Mouse (Mus musculus) midbrain, embryonic 14.5 days (tissue): ENCODE results near the gene Zcchc18. TPM values are rescaled to one million over a fixed set of nuclear protein-coding genes. Genes with fewer than 3 reads are reported as not detected.

Experiments used
- ATAC-seq: fragments of 200-750 bp; cut with Nextera tagmentation; 2 replicates; pipeline ENCODE4 v1.8.0; 2017; ENCODE audit warnings: moderate number of reproducible peaks, moderate library complexity; ENCODE audit not compliant: low FRiP score, low TSS enrichment
- DNase-seq: peaks from one replicate; pipeline ENCODE4 v3.0.0-alpha.2; 2015
- H3K27ac ChIP-seq: fragments of 300-500 bp; sonication (generic); replicated peaks from 2 replicates; pipeline ENCODE4 v1.5.1; 2014; ENCODE audit warnings: mild to moderate bottlenecking, low read depth, low read length, moderate library complexity
- H3K27me3 ChIP-seq: fragments of 300-500 bp; sonication (generic); 2 replicates; pipeline ENCODE4 v1.6.1; 2014; ENCODE audit warnings: low read length, control low read depth, mixed read lengths; ENCODE audit not compliant: control insufficient read depth, insufficient read depth
- H3K36me3 ChIP-seq: fragments of 300-500 bp; sonication (generic); 2 replicates; pipeline ENCODE4 v1.6.1; 2014; ENCODE audit warnings: low read length, control low read depth; ENCODE audit not compliant: control insufficient read depth, insufficient read depth
- H3K4me1 ChIP-seq: fragments of 300-500 bp; sonication (generic); 2 replicates; pipeline ENCODE4 v1.6.1; 2014; ENCODE audit warnings: mild to moderate bottlenecking, antibody characterized with exemption, low read length, control low read depth; ENCODE audit not compliant: control insufficient read depth, insufficient read depth
- H3K4me2 ChIP-seq: fragments of 300-500 bp; sonication (generic); 2 replicates; pipeline ENCODE4 v1.6.1; 2014; ENCODE audit warnings: mild to moderate bottlenecking, low read length, moderate library complexity
- H3K4me3 ChIP-seq: fragments of 300-500 bp; sonication (generic); replicated peaks from 2 replicates; pipeline ENCODE4 v1.5.1; 2014; ENCODE audit warnings: low read depth, low read length
- H3K9ac ChIP-seq: fragments of 300-500 bp; sonication (generic); replicated peaks from 2 replicates; pipeline ENCODE4 v1.6.1; 2014; ENCODE audit warnings: mild to moderate bottlenecking, low read length, moderate library complexity
- H3K9me3 ChIP-seq: fragments of 300-500 bp; sonication (generic); 2 replicates; pipeline ENCODE4 v1.6.1; 2016; ENCODE audit warnings: low read length, control low read depth, mixed read lengths; ENCODE audit not compliant: control insufficient read depth
- WGBS: fragments of 180-500 bp; shearing (Covaris S2); extraction: QIAGEN DNeasy Blood & Tissue Kit; methylation state at CpG from one replicate; pipeline ENCODE4 v1.1.7; 2014; 5-methylcytosine and 5-hydroxymethylcytosine counted together
- polyA plus RNA-seq: library from polyadenylated mRNA; unstranded; fragments of >200 nt; fragmentation: Nextera tagmentation; extraction: Ambion mirVana; gene quantifications from 2 replicates; pipeline ENCODE4 v1.2.1, GENCODE M21; 2014

Gene Zcchc18
- polyA plus RNA-seq, 1 experiment from 2014 or later: 316 TPM

DNA sequence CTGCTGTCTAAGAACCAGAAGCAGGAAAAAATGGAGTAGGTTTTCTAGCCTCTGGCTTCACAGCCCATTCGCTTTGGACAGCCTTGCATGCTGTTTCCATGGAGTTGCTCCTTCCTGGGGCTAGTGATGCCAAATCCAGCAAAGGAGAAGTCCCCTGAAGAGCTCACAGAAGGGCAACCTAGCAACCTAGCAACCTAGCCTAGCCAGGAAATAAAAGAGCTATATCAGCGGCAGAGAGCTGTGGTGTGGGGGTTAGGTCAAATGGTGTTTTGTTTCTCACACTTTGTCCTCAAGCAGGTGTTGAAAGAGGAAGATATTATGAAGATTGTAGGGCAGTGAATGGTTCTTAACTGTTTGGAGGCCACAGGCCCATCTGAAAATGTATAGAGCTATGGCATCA lies 1.7 kb upstream of the Zcchc18 start:
- Histone ChIP-seq H3K9ac (no peak overlapping the region), H3K36me3 (no peaks in the 10 kb centered on the region), H3K4me2 (peak overlapping the region; percentile 52), H3K9me3 (no peaks in the 10 kb centered on the region), H3K4me3 (no peak overlapping the region), H3K4me1 (peaks cover 8% of the 10 kb centered on the region; the same call in 1 of the 2 replicates), H3K27me3 (no peaks in the 10 kb centered on the region), H3K27ac (no peak overlapping the region)
- WGBS: 44% methylated on average over 2 of the region's 2 CpGs
- DNase-seq (peak; percentile 3), ATAC-seq (no peak)

DNA sequence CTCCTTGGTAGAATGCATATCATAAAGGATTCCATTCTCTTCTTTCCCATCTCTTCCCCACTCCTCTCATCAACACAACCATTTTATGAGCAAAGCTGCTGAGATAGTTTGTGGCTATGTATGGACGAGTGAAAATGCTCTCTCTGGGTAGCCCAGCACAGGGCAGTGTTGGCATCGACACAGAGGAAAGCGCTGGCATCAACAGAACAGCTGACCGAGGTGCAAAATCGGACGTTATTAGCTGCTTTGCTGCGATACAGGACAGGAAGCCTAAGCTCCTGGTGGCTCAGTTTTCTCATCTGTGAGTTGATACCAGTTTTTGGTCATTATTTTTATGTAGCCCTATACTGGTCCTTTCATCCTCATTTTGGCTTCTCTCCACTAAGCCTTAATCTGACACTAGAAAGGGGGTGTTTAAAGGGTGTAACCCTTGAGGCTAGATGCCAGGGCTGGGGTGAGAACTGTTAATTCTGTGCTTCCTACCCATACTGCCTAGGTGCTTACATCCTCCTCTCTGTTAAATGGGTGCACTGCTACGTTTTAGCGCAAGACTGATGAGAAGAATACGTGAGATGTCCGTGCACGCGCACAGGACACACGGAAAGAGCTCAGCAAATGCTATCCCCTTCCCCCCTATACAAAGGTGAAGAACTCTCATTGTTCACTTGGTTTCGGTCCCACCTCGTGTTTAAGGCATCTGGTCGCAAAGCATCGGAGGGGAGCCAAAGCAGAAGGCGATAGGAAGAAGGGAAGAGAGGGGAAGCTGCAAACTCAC lies 577 bp upstream of the Zcchc18 start:
- Histone ChIP-seq H3K4me1 (peaks cover 8% of the 10 kb centered on the region; the same call in 1 of the 2 replicates), H3K4me3 (peak overlapping the region; percentile 50), H3K27me3 (no peaks in the 10 kb centered on the region), H3K27ac (peak overlapping the region; percentile 92), H3K4me2 (peak overlapping the region; percentile 52), H3K9ac (peak overlapping the region; percentile 71), H3K36me3 (no peaks in the 10 kb centered on the region), H3K9me3 (no peaks in the 10 kb centered on the region)
- DNase-seq (peak; percentile 43), ATAC-seq (peak; percentile 69)
- WGBS: 28% methylated on average over 19 of the region's 19 CpGs

GRCm38 (mm10) chrX:136993641-136994040 lies 686 bp downstream of the Zcchc18 start:
- H3K4me2 ChIP-seq: peak overlapping the region; percentile 52
- peak overlapping the region; percentile 50 for H3K4me3 ChIP-seq
- H3K4me1 ChIP-seq: peaks cover 8% of the 10 kb centered on the region; the same call in 1 of the 2 replicates
- H3K9me3 ChIP-seq: no peaks in the 10 kb centered on the region
- H3K9ac ChIP-seq: peak overlapping the region; percentile 71
- no peaks in the 10 kb centered on the region for H3K27me3 ChIP-seq
- H3K36me3 ChIP-seq: no peaks in the 10 kb centered on the region
- H3K27ac ChIP-seq: peak overlapping the region; percentile 92
- ATAC-seq (no peak), DNase-seq (peak; percentile 66)
- 30% methylated on average over 14 of the region's 14 CpGs for WGBS

DNA sequence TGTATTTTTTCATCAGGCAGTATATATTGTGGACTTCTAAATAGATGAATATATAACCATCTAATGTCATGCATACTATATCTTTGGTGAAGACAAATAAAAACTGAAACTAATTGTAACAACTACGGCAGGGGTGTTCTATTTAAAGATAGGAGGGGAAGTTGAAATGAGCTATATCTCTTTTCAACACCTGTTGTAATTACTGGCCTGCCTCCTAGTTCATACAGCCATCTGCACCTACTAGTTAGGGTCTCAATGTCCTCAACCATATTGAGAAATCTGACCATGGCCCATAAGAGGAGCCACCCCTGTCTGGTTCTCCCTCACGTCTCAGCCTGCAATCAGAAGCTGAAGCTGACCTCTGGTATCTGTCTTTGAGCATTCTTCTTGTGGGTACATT lies 3.3 kb downstream of the Zcchc18 start:
- no peak for ATAC-seq
- no peak for DNase-seq
- Histone ChIP-seq H3K4me3 (no peak overlapping the region), H3K9me3 (no peaks in the 10 kb centered on the region), H3K27me3 (no peaks in the 10 kb centered on the region), H3K4me2 (no peak overlapping the region), H3K9ac (no peak overlapping the region), H3K4me1 (peaks cover 8% of the 10 kb centered on the region; the same call in 1 of the 2 replicates), H3K27ac (no peak overlapping the region), H3K36me3 (no peaks in the 10 kb centered on the region)
- WGBS: 89% methylated on average over 2 of the region's 2 CpGs

DNA sequence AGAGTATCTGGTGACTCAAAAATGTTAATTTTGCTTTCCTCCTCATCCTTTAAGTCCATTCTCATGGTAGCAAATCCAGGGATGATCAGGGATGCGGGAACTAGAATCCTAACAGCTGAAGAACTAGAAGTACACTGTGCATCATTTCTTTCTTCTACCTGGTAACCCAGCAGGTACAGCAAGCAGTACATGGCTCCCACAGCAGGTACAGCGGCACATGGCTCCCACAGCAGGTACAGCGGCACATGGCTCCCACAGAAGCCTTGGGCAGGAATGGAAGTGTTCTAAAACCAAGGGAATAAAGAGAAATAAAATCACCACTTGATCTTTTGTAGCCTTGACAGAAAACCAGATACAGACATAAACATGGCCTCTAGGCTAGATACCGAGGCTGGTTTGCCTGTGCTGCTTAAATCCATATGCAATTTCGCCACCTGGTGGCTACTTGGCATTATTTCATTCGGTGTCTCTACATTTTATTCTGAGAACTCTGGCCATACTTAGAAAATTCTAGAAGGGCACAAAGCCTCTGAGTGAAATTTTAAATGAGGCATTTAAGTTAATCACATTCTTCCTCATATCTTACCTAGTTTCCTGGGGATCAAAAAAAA lies 22.2 kb downstream of the Zcchc18 start:
- no peaks in the 10 kb centered on the region for H3K9me3 ChIP-seq
- peak; percentile 88 for DNase-seq
- WGBS: 50% methylated on average over 6 of the region's 6 CpGs
- H3K36me3 ChIP-seq: peaks cover 7% of the 10 kb centered on the region; the same call in 1 of the 2 replicates
- H3K4me1 ChIP-seq: no peaks in the 10 kb centered on the region
- no peak for ATAC-seq
- H3K27me3 ChIP-seq: no peaks in the 10 kb centered on the region
- H3K4me3 ChIP-seq: no peak overlapping the region
- no peak overlapping the region for H3K9ac ChIP-seq
- H3K4me2 ChIP-seq: no peak overlapping the region
- H3K27ac ChIP-seq: no peak overlapping the region

DNA sequence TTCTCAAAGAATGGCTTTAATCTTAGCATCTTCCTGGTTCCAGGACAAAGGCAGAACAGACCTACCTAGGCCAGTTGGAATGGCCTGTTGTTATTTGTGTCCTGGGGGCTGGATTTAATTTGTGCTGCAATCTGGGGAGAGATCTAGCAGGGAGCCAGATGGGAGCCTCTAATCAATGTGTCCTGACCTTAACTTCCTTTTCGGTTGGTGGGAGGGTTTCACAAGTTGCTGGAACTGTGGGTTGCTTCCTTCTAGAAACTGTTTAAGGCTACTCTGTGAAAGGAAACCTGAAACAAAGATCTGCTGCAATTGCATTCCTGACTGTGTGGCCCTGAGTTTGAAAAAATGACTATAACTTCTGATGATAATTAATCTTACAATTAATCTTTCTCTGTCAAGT lies 24.7 kb downstream of the Zcchc18 start:
- WGBS: 84% methylated on average over 1 of the region's 1 CpGs
- Histone ChIP-seq H3K4me3 (no peak overlapping the region), H3K36me3 (0 out of 2 replicates have a peak, but pooled peaks cover 4% of the 10 kb centered on the region), H3K27me3 (no peaks in the 10 kb centered on the region), H3K4me2 (no peak overlapping the region), H3K9me3 (no peaks in the 10 kb centered on the region), H3K9ac (no peak overlapping the region), H3K4me1 (no peaks in the 10 kb centered on the region), H3K27ac (no peak overlapping the region)
- DNase-seq (no peak), ATAC-seq (no peak)

DNA sequence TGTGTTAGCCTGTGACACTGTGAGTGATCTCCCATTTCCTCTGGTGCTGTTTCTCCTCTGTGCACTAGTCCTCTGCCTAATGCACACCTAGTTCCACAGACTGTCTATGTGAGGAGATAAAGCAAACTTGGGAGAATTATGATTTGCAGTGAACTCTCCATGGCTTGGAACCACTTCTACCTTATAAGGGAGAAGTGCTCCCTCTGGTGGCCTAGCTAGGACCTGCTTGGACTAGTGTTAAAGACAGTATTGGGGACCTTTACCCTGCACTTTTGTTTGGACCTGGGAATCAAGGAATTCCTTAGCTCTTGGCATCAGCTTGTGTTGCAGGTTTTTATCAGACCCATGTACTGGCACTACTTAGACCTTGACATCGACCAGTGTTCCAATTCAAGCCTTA lies 26.4 kb downstream of the Zcchc18 start:
- ATAC-seq: peak; percentile 24; the same call in 1 of the 2 replicates
- 26% methylated on average over 1 of the region's 1 CpGs for WGBS
- 0 out of 2 replicates have a peak, but pooled peaks cover 2% of the 10 kb centered on the region for H3K36me3 ChIP-seq

DNA sequence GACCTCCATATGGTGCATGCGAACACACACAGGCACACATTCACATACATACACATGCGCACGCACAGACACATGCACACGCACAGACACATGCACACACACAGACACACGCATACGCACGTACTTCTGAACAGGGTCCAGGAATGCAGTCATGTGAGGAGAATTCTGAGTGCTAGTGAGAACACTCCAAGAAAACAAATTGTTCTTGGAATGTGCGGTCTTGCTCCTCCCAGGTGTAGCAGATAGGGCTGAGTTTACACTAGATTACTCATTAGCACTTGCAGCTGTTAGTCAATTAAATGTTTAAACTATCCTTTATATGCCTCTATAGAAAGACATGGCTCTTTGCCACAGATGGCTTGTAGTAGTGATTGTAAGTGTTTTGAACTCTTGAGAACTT lies 38.0 kb downstream of the Zcchc18 start:
- H3K4me3 ChIP-seq: no peak overlapping the region
- H3K27me3 ChIP-seq: no peaks in the 10 kb centered on the region
- no peaks in the 10 kb centered on the region for H3K9me3 ChIP-seq
- H3K9ac ChIP-seq: no peak overlapping the region
- 96% methylated on average over 8 of the region's 8 CpGs for WGBS
- no peak overlapping the region for H3K4me2 ChIP-seq
- no peak for DNase-seq
- no peak overlapping the region for H3K27ac ChIP-seq
- no peaks in the 10 kb centered on the region for H3K4me1 ChIP-seq
- H3K36me3 ChIP-seq: 0 out of 2 replicates have a peak, but pooled peaks cover 14% of the 10 kb centered on the region
- no peak for ATAC-seq

More for the DNA sequence above, 26.4 kb downstream of the Zcchc18 start:
- no peak overlapping the region for H3K4me3 ChIP-seq
- no peak overlapping the region for H3K27ac ChIP-seq
- no peak overlapping the region for H3K9ac ChIP-seq
- H3K4me1 ChIP-seq: no peaks in the 10 kb centered on the region
- no peaks in the 10 kb centered on the region for H3K27me3 ChIP-seq
- H3K9me3 ChIP-seq: no peaks in the 10 kb centered on the region
- no peak overlapping the region for H3K4me2 ChIP-seq
- peak; percentile 88 for DNase-seq
